Mouse (Mus musculus) cerebellum, postnatal 14 days (tissue): ENCODE data around the gene Kndc1.
A peak's percentile ranks its signal among the peaks of the same experiment; 100 is the strongest.

Experiments
- DNase-seq, 2 experiments: peaks; one replicate each; pipeline ENCODE4 v3.0.0; 2021; ENCODE audit warnings: mixed read lengths in 2 of 2

Kndc1 gene

DNA sequence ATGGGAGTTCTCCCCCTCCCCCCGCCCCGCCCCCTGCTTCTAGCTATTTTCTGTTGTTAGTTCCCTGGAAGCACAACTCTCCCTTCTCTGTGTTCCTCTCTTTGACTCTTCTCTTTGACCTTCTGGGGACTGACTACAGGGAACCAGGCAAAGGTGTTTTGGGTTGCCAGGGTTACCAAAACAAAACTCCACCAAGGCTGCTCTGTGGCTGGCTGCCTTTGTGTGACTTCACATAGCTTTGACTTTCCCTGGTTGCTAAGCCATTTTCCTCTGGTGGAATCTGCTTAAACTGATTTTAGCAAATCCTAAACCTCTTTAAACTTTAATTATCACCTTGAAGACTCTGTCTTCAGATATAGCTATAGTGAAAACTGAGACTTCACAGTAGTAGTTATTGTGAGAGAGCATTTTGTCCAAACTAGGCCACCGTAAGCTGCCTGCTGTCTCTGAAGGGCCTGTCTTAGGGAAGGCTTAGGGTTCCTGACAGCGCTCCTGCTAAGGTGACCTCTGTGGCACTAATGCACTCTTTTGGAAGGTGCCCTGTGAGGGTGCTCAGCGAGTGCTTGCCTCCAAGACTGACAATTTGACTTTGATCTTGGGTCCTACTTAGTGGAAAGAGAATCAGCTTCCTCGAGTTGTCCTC, 57.6 kb downstream of the Kndc1 start:
- no peak for DNase-seq

DNA sequence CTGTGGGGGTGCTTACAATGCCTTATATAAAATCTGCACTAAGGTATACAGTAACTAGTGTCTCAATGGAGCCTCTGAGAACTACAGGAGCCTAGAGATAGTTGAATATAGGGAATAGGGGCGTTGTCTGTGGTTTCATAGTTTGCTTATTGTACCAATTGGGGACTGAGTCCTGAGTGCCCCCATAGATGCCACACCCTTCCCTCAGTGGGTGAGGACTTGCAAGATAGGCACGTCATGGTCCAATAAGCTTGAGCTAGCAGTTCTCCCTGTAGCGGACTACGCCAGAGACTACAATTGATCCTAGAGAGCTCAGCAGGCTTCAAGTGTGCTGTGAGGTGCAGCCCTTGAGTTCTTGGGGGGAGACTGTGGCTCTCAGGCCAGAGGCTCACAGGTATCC, 61.0 kb downstream of the Kndc1 start:
- DNase-seq = no peak

- DNase-seq = no peak
Measured at GRCm38 (mm10) chr7:139956658-139957057, 62.2 kb downstream of the Kndc1 start.

GRCm38 (mm10) chr7:139957437-139957836, 62.9 kb downstream of the Kndc1 start:
- DNase-seq = no peak

DNA sequence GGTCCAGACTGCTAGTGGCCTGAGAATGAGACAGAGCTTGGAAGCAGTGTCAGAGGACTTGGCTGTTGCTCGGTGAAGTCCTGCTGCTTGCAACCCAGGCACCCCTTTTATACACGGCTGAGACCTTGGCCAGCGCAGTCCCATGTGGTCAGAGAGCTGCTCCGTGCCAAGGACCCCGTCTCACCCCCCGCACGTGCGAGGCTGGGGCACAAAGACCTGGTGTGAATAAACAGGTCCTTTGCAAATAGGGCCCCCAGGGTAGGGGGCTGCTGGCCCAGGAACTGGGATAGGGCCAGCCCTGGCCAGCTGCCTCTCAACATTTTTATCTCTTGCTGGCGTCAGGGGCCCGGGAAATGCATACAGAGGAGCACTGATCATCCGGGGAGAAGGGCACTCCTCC, 63.5 kb downstream of the Kndc1 start:
- DNase-seq = no peak

GRCm38 (mm10) chr7:139961141-139961540, 66.6 kb downstream of the Kndc1 start:
- DNase-seq = no peak

GRCm38 (mm10) chr7:139963814-139964213, 69.3 kb downstream of the Kndc1 start:
- DNase-seq = no peak

DNA sequence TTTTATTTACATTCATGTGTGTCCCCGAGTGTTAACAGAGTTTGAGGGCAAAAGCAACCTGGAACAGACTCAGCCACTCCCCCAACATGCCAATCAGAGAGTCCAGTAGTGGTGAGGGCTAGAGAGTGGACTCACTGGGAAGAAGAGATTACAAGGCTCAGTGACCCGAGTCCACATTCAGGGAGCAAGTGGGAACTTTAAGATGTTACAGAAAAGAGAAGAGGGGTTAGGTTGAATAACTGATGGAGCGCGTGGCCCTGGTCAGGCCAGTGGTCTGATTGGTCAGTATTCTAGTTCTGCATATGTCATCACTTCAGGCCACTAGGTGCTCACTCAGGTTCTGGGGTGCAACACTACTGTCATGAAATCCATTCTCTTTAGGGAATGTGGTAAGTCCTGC, 72.7 kb downstream of the Kndc1 start:
- DNase-seq = no peak

GRCm38 (mm10) chr7:139968428-139968827, 73.9 kb downstream of the Kndc1 start:
- DNase-seq = no peak

DNA sequence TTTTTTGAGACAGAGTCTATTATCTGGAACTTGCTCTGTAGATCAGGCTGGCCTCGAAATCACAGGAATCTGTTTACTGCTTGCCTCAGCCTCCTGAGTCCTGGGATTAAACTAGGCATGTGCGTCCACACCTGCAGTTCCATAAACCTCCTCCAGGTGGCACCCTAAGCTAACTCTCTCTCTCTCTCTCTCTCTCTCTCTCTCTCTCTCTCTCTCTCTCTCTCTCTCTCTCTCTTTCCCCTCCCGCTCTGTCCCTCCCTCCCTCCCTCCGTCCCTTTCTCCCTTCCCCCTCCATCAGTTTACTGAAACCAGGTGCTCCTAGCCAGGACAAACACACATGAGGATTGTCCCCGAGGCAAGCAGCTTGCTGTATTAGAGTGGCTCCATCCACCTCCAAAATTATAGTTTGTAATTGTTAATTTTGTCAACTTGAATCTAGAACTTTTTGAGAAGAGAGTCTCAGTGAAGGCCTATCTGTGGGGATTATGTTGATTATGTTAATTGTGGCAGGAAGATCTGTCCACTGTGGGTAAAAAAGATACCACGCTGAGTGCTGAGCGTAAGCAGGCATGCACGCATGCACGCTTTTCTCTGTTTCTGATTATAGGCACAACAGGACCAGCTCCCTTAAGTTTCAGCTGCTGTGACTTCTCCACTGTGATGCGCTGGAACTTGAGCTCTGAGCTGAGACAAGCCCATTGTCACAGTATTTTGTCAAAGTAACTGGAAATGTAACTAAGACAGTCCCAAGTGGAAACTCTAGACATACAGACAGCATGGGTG, 75.0 kb downstream of the Kndc1 start:
- DNase-seq = peak; percentile 92 to 97

GRCm38 (mm10) chr7:139970216-139970919, 75.9 kb downstream of the Kndc1 start:
- no peak for DNase-seq

GRCm38 (mm10) chr7:139970979-139971378, 76.5 kb downstream of the Kndc1 start:
- no peak for DNase-seq

- no peak for DNase-seq
Measured at GRCm38 (mm10) chr7:139971436-139971835, 76.9 kb downstream of the Kndc1 start.

DNA sequence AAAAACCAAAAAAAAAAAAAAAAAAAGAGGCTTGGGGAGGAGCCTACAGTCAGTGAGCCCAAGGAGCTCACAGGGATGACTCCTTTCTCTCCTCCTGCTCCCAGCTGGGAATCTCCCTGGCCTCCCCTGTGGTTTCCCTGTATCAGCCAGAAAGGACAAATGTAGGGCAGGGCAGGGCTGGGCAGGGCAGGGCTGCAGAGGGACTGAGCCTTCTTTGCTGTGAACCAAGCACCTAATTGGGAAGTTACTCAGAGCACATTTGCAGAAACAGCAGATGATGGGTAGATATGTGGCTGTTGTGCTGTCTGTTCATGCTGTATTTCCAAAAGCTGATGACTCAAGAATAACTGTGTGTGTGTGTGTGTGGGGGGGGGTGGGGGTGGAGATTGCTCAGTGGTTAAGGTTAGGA, 78.4 kb downstream of the Kndc1 start:
- DNase-seq = no peak

DNA sequence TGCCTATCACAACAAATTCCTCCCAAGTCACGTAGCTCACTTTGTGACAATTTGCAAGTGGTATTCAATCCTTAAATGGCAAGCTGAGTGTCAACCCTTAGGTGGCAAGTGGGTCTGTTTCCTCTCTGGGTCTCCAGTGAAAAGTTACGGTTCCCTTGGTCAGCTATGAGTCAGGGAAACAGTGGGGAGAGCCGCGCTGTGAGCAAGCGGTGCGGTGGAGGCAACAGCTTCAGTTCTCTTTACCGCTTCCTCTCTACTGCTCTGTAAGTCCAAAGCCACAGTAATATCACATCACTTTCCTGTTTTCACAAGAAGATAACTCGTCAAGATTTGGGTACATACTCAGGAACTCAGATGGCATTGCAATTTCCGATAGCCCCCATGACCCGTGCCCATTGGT, 79.8 kb downstream of the Kndc1 start:
- DNase-seq = no peak

- DNase-seq = no peak
Measured at GRCm38 (mm10) chr7:139975471-139975870, 81.0 kb downstream of the Kndc1 start.

DNA sequence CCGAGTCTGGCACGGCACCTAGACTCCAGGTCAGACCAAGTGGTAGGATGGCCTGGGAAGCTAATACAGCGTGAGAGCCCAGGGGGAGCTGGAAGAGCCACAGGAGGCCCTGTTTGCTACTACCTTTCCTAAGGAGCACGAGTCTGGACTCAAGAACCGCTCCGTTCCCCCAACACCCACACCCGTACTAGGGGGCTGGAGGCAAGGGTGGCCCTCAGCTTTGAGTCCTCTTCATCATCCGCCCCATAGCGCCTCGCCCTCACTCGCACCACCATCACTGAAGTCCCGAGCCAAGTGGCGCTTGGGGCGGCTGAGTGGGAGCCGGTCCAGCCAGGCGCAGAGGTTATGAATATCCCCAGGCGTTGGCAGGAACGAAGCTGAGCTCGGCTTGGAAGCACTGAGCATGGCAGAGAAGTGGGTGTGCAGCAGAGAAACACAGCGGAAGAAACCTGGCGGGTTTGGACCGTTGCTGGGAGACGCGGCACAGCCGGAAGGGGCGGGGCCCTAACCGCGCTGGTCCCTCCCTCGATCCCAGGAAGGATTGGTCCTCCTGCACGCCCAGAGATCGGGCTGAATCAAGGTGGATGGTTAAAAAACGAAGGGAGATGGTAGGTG, 83.9 kb downstream of the Kndc1 start, which contains the start of gene 6430531B16Rik:
Gene 6430531B16Rik (minus strand): TSS at position 478 of the 615 bp plus-strand sequence.
- peak; percentile 88 to 90 for DNase-seq

GRCm38 (mm10) chr7:139979011-139979719, 84.7 kb downstream of the Kndc1 start:
- DNase-seq = peak; percentile 23 to 33

DNA sequence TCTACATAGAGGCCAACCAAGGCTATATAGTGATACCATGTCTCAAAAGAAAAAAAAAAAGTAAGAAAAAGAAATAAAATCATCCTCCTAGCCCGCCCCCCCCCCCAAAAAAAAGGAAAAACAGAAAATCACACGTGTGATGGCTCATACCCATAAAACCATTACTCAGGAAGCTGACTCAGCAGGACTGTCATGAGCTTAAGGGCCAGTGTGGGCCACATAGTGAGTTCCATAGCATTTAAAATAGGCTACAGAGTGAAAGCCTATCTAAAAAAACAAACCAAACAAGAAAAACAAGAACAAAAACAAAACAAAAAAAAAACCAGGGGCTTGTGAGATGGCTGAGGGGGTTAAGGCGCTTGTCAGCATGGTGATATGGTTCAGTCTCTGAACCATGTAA, 86.3 kb downstream of the Kndc1 start:
- DNase-seq = no peak

DNA sequence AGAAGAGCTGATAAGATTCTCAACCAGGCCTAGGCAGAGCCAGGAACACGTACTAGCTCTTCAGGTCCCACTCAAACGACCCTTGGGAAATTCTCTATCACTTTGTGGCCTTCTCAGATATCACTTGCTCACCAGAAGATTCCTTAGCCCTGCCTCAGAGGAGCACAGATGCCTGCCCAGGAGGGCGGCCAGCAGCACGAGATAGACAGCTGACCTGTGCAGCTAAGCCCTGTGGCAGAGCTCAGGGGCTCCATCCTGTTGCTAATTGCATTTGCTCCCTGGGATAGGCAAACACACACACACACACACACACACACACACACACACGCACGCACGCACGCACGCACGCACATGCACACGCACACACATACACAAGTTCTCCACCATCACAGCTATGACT, 87.6 kb downstream of the Kndc1 start:
- DNase-seq = no peak

GRCm38 (mm10) chr7:139984505-139984904, 90.0 kb downstream of the Kndc1 start:
- DNase-seq = no peak

- DNase-seq = no peak
Measured at GRCm38 (mm10) chr7:139988272-139988671, 93.8 kb downstream of the Kndc1 start.
